Mouse (Mus musculus) ovary, postnatal 36 days (tissue): Measurements from ENCODE around the gene Dydc1.
"Not testable (repeated sequence)": the region's sequence is repeated elsewhere in the genome, so short reads cannot be mapped to it uniquely, and the experiment has no call there.

ENCODE experiments used
- DNase-seq: peaks from one replicate; pipeline ENCODE4 v3.0.0; 2022; ENCODE audit warnings: low spot score, mixed read lengths

Dydc1 gene

DNA sequence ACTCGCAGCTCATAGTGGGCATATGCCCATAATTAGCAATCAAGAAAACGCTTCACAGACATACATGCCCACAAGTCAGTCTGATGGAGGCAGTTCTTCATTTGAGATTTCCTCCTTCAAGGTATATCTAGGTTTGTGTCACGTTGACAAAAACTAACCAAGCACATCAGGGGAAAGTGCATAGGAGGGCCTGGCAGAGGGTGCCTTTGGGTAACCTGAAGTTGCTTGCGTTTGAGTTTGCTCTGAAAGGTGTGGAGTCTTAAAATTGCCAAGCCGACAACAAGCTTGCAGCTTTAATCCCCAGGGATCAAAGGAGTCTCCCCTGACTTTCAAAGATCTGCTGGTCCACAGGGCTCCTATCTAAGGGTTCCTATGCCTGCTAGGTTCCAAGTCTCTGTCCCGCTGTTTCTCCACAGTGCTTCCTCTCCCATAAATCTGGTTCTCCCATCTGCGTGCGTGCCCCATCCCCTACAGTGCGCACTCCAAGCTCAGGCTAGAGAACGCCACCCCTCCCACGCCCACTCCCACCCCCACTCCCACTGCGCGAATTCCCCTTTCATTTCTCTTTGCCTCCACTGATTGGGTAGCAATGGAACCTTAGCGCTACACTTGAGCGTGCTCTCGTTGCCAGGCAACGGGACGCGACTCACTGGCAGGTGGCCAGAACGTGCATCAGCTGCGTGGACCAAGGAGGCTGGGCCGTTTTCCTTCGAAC, at the start of gene Dydc1:
Gene Dydc1 (plus strand): TSS at position 683 of the 715 bp plus-strand sequence.
- DNase-seq = peak; percentile 70

DNA sequence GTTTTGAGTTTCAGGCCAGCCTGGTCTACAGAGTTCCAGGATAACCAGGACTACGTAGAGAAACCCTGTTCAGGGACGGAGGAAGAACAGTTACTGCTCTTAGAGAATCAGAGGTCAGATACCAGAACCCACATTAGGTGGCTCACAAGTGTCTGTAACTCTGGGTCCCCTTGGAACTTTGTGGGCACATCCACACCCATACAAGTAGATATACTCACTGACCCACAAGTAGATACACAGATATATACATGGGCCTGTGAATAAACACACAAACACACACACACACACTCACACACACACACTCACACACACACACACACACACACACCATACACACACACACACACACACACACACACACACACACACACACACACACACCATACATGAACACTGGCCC, 47.6 kb upstream of the Dydc1 start:
- DNase-seq = no peak

DNA sequence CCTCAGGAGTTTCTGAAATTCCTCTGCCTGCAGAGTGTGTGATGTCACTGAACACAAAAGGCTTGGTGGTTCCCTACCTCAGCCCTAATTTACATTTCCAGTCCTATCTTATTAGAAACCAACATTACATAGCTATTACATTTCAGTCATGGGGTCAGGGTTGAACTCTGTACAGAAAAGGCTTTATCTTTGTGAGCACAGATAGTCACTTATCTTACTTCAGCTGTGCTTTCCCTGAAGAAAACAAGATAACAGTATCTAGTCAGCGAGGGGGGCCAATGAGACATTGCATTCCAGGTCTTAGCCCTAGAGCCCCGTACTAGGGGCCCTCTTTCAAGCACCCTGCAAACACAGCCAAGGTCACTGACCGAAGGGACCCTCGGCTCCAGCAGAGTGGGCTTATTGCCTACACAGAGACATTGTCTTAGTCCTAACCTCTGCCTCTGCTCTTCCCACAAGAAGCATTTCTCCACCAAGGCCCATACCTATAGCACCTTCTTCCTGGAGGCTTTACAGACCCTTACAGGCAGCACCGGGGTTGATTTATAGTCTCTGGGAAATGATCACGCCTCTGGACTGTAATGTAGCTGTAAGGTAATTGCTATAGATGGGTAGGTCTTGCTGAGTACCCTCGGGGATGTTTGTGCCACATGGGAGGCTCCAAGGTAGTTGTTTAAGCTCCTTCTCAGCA, 47.0 kb upstream of the Dydc1 start:
- DNase-seq = no peak

DNA sequence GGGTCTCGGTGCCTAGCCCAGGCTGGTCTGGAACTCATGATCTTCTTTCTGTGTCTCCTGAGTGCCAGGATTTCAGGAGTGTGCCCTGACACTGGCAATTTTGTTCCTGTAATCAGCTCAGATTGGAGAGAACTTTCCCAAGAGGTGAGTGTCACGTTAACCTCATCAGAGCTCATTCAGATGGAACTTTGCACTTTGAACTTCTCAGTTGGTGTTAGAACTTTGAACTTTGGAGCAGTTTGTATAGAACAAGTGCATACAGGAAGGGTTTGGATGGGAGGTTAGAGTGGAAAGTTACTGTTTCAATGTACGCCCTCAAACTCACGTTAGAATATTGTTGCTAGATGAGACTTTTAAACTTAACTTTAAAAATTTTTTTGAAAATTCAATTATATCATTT, 43.4 kb upstream of the Dydc1 start:
- DNase-seq = no peak

DNA sequence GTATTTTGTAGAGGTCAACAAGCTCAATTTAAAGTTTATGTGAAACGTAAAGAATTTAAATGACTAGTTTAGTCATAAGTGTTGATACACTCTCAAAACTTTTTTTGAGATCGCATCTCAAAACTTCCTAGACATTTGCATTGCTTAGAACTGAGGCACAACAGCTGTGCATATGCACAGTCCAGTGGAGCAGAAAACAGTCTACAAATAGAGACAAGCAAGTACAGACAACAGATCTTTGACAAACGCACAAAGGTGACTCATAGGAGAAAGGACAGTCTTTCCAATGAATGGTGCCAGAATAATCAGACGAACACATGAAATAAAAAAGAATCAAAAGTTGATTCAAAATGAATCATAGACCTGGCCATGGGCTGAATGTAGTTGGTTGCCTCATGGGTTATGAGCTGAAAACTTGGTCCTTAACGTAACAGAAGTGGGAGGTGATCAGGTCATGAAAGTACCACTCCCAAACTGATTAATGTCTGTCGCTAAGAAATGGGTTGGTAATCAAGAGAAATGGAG, 41.7 kb upstream of the Dydc1 start:
- DNase-seq = no peak

DNA sequence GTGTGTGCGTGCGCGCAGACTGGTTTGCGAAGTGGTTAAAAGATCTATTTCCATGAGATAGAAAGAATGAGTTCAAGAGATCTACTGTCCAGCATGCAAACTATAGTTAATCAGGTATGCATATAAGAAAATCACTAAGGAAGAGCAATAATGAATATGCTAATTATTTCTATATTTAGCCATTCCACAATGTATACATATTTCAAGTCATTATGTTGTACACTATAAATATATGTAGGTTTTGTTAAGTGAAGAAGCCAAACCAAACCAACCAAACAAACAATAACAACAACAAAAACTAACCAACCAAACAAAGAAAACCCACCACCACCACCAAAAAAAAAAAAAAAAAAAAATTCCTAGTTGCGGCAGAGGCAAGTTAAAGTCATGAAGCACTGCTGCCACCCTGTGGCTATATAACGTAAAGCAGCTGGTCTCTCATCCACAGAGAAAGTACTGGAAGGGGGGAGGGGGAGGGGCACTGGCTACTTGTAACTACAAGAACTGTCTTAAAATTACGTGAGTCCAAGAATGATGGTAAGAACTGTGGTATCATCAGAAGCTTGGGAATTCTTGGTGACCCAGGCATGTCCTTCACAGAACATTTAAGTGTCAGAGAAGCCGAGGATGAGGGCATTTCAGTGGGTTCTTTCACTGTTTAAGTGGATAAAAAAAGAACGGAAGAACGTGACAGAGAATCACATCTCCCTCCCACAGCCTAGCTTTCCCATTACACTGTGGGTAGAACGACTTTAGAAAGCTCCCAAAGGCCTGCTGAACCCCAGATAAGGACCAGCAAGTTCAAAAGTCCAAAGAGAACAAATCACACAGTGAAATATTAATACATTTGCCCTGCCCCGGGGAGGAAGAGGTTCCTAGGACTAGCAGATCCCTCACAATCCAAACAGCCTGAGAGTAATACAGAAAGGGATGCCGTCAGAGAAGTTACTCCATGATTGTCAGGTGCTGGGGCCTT, 39.3 kb upstream of the Dydc1 start:
- DNase-seq = peak; percentile 71

DNA sequence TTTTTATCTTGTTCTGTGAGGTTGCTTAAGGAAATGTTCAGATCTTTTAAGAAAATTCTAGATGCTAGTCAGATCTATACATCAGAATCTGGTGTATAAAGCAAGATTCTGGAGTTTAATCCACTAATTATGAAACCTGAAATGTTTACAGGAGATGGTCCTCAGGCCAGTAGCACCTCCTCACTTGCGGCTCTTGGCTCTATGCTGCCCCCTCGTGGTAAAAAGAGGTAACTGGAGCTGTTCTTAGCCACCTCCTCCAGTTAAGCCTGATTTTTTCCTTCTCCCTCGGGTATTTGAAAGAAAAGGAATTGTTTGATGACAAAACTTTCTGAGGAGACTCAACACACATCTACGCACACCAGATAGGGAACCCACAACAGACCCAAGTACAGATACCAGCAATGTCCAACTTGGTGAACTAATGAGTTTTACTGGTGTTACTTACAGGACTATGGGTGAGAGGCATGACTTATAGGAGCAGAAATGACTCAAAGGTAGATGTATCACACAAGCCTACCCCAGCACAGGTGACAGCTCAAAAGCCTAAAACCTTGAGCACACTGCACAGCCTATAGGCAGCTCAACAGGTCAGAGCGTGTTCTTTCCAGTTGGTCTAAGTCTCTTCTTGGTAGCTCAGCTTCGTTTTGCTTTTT, 37.4 kb upstream of the Dydc1 start:
- DNase-seq = peak; percentile 46

DNA sequence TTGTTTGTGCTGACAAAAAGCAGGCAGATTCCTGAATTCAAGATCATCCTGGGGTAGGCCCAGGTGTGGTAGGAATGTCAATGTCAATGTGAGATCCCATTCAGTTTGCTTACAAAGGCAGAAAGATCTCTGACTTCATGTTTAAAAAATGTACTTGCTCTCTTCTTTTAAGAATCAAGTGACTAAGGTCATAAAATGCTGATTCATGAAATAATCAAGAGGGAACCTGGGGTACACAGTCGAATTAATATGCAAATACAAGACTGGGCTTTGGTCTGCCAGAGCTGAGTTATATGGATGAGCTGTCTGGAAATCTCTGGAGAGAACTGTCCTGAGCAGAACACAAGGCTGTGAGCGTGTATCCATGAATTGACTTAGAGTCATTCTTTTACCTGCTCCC, 25.3 kb upstream of the Dydc1 start:
- no peak for DNase-seq

DNA sequence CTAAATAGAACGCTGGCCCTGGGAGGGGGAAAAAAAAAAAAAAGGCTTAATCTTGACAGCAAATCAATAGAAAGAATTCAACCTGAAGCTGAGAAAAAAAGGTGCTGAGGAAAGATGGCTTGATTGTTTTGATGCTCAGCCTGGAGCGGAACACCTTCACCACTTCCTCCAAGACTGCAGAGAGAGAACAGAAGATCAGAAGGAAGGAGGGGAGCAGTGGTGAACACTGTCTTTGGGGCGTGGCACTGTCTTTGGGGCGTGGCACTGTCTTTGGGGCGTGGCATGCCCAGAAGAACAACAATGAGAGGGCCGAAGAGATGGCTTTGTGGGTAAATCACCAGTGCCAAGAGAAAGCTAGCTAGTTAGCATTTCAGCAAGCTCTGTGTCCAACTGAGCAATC, 22.2 kb upstream of the Dydc1 start:
- no peak for DNase-seq

DNA sequence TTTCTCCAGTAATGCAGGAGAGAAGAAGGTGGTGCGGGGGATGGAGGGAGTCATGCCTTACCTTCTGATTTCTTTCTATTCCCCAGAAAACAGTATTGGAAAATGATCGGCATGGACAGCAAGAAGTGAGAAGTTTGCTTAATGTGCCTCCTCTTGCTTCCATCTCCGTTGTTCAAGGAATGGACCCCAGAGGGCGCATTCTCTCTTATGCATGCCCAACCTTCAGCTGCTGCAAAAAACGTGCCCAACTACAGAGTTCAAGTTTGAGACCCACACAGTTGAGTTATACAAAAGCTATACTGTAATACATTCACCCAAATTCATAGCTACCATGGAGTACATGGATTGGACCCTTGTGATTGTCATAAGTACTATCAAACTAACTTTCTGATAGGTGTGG, 20.2 kb upstream of the Dydc1 start:
- no peak for DNase-seq

DNA sequence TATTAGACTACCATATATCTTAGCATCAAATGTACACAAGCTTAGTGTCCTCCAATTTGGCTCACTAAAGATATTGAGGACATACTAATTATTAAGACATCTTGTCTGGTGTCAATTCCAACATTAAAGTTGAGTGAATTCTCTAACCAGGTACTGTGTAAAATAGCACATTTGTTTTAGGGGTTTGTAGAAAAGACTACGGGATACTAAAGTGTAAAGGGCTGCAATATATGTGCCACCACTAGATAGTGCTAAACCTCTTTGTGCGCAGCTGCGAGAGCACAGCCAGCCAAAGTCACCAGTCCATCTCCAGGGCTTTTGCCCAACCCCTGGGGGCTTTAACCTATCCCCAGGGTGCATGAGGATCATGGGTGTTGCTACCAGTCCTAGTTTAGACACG, 19.5 kb upstream of the Dydc1 start:
- not testable (repeated sequence) for DNase-seq

DNA sequence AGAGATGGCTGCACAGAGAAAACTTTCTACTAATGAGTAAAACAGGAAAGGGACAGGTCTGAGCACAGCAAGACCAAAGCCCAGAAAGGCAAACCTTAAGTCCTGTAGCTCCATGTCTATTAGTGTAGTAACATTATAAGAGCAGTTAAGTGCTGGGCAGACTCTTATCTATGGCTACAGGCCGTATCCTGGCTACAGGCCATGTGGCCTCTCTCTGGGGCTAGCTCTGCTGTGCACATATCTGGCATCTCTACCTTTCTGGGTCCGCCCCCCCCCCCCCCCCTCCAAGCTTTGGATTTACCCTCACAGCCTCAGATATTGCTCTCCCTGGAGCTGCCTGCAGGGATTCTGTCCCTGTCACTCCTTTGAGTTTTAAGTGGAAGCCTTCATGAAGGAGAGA, 7.5 kb upstream of the Dydc1 start:
- no peak for DNase-seq

DNA sequence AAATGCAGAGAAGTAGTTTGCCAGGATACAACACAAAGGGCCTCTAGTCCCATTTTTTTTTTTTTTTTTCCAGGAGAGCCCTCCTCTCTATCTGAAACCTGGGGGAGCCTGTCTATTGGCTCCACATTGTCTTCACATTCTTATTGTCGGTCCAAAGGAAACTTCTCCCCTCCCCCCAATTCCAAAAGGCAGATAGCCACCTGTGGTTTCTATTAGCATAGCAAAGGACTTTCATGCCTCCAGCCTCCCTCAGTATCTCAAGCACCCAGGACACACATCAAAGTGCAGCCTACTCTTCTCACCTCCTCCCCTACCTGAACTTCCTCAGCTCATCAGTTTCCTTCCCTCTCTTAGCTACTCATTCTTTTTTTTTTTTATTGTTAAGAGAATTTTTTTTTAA, 6.3 kb upstream of the Dydc1 start:
- no peak for DNase-seq

DNA sequence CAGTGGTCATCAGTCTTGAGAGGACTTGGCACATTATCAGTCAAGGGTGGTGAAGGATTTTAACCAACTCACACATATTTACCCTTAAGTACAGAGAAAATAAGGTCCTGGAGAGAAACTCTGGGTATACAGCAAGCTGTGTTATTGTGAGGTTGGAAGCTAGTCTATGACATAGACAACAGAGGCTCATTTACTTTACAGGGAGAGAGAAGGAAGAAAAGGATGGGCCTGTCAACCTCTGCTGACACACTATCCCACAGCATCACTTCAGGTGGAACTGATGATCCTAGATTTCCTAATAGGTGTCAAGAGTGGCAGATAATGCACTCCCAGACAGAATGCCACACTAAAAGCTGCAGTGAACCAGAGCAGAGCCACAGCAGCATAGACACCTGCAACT, 3.6 kb upstream of the Dydc1 start, which contains the start of gene Dydc2:
Gene Dydc2 (minus strand): TSS at position 101 of the 400 bp plus-strand sequence.
- no peak for DNase-seq

DNA sequence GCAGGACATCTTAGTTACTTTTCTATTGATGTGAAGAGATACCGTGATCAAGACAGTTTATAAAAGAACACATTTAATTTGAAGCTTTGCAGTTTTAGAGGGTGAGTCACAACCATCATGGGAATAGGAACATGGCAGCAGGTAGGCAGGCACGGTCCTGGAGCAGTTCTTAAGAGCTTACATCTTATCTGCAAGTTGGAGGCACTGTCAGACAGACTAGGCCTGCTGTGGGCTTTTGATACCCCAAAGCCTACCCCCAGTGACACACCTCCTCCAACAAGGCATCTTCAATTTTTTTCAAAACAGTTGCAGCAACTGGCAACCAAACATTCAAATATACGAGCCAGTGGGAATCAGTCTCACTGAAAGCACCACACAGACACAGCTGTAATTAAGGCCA, 2.4 kb upstream of the Dydc1 start:
- DNase-seq = no peak

DNA sequence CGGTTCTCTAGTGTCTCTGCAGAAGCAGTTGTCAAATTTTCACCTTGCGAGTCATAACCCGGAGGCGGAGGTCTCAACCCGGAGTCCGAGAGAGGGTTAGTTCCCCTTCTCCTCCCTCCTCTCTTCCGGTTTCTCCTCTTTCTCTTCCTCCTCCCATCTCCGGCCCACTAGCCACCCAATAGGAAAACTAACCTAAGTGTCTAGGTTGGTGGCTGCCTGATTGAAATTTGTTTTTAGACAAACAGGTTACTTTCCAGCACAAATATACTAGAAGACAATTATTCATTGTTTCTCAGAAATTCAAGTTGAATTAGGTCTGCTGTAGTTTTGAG, 199 bp downstream of the Dydc1 start:
- no peak for DNase-seq

DNA sequence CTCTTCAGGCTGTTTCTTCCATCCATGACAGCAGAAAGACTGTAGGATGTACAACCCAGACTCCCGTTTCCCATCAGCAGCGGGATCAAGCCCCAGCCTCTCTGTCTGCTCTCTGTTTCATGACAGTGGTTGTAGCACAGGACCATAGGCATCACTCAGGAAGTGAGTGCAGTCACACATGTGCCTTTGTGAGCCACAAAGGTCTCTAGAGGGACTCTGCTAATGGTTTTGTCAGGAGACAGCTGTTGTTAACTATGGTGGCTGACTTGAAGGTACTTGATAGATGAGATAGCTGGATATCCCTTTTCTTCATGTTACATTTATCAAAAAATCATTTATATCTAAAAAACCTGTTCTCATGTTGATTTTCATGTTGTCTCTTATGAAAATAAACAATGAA, 9.7 kb downstream of the Dydc1 start:
- DNase-seq = no peak

DNA sequence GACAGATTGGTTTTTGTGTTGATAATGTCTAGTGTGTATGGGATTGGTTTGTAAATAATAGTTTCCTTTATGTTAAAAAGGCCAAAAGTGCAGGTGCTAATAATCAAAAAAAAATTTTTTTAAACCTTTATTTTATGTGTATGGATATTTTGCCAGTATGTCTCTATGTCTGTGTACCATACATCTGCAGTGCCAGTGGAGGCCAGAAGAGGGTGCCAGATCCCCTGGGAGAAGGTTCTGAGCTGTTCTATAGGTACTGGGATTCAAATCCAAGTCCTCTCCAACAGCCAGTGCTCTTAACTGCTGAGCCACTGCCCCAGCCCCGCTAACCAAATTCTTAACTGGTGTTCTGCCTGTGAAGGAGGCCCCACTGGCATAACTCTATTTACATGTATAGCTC, 14.8 kb downstream of the Dydc1 start:
- no peak for DNase-seq

DNA sequence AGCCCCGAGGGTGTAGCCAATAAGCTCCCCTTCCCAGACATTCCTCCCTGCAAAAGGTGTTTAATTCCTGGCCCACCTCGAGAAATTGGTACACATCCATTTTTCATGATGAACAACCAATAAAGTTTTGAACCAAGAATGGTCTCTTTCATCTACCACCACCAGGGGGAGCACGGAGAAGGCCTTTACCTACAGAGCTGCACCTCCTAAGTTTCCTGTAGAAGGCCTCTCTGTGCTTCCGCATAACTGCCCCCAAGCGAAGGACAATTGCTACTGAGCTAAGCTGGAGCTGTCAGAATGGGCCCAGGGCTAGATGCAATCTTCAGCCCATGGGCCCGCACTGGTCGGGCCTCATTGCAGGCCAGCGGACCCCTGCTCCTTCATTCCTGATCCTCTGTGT, 18.1 kb downstream of the Dydc1 start:
- DNase-seq = no peak

DNA sequence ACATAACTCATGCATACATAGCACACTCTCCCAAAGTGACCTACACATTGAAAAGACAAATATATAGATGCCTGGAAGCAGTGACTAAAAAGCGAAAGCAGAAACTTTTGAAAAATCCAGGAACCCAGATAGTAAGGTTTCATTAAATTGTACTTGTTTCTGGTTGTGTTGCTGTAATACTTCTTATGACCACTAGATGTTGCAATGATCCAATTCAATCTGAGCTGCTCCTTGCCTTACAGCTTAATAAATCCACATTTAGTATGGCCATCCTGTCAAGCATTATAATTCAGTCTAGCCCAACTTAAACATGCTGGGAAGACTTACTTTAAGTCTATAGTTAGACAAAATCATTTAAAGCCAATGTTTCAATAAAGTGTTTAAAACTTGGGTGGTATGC, 21.4 kb downstream of the Dydc1 start:
- DNase-seq = no peak

DNA sequence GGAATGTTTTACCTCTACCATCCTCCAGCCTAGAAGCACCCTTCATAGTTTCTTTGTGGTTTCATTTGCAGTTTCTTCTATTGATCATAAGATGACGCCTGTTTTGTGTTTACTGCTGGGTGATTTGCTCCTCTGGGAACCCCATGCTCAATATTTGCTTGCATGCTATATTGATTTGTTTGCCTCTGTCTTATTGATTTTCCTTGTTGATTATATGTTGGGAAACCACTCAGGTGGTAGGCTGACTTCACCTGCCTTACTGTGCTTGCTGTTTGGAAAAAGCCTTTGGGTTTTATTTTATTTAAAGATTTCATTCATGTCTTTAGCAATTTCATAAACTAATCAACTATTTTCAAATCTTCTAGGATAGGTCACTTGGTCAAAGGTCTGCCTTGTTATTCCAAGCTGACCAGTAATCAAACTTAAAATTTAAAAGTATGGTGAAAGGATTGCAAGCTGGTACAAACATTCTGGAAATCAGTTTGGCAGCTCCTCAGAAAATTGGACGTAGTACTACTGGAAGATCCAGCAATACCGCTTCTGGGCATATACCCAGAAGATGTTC, 23.7 kb downstream of the Dydc1 start:
- no peak for DNase-seq

DNA sequence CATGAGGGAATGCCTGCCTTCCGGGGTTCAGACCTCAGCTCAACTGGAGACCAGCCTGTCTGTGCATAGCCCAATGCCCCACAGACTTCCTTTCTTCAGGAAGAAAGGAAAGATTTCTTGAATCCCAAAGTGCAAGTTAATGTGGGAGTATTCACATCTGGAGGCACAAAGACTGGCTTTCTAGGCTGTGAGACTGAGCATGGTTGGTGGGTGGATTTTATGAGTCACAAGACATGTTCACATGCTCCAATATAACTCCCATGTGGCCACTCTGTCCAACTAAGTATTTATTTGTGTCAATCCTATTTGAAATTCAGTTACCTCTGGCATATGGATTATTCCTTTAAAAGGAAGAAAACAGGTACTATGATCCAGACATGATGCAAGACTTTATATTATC, 26.0 kb downstream of the Dydc1 start:
- no peak for DNase-seq
